Mouse (Mus musculus): ENCODE results near the gene Cab39l. TPM values are rescaled to one million over a fixed set of nuclear protein-coding genes. Genes with fewer than 3 reads are reported as not detected.

Cab39l gene
- polyA plus RNA-seq, 2 experiments = 8.4 to 30.0 TPM

GRCm38 (mm10) chr14:59624326-59624885 is 183.6 kb downstream of the Cab39l start:
- H3K9ac ChIP-seq (replicated peaks) = no peak overlapping the region
- no peak overlapping the region for H3K27ac ChIP-seq
- H3K4me2 ChIP-seq (ENCODE audit: low read depth) = no peak overlapping the region
- peaks cover 23% of the 10 kb centered on the region for H3K27me3 ChIP-seq (ENCODE audit: control insufficient read depth, insufficient read depth, low read length)
- DNase-seq (ENCODE audit: low read depth in 3 of 3, low spot score in 3 of 3) = no peak
- TF ChIP-seq EP300 (IDR thresholded peaks at IDR 0.05; ENCODE audit: low read depth) (no peak), CTCF (IDR thresholded peaks at IDR 0.05; ENCODE audit: low read depth) (no peak)
- no peaks in the 10 kb centered on the region for H3K4me1 ChIP-seq (replicated peaks; ENCODE audit: control insufficient read depth in 2 of 2, insufficient read depth in 2 of 2, low read length in 1 of 2)
- H3K36me3 ChIP-seq (replicated peaks; ENCODE audit: control insufficient read depth, insufficient read depth, low read depth) = no peaks in the 10 kb centered on the region
- WGBS (ENCODE audit: insufficient replicate concordance) = 48% methylated on average over 9 of the region's 9 CpGs
- no peak overlapping the region for H3K4me3 ChIP-seq (ENCODE audit: insufficient read depth in 1 of 2, low read depth in 2 of 2, low read length in 2 of 2)
- no peak for ATAC-seq (ENCODE audit: insufficient read depth)
- no peaks in the 10 kb centered on the region for H3K9me3 ChIP-seq (ENCODE audit: control insufficient read depth, low read length)

GRCm38 (mm10) chr14:59625158-59625805 is 184.5 kb downstream of the Cab39l start, which contains the start of gene Shisa2:
Gene Shisa2 (plus strand): TSS chr14:59625308.
- under 1% methylated on average over 65 of the region's 65 CpGs for whole genome bisulfite sequencing (ENCODE audit: insufficient replicate concordance)
- H3K4me3 ChIP-seq (ENCODE audit: insufficient read depth in 1 of 2, low read depth in 2 of 2, low read length in 2 of 2) = peak within 1 kb of the TSS; percentile 25 to 45
- ATAC-seq (ENCODE audit: insufficient read depth) (0 out of 2 replicates have a peak, but pooled peaks have one; percentile 52), DNase-seq (ENCODE audit: low read depth in 3 of 3, low spot score in 3 of 3) (peak in 1 of 3 experiments; percentile 3)
- TF ChIP-seq EP300 (IDR thresholded peaks at IDR 0.05; ENCODE audit: low read depth) (no peak), CTCF (IDR thresholded peaks at IDR 0.05; ENCODE audit: low read depth) (peak; percentile 54)
- H3K4me1 ChIP-seq (replicated peaks; ENCODE audit: control insufficient read depth in 2 of 2, insufficient read depth in 2 of 2, low read length in 1 of 2) = no peaks in the 10 kb centered on the region
- no peaks in the 10 kb centered on the region for H3K36me3 ChIP-seq (replicated peaks; ENCODE audit: control insufficient read depth, insufficient read depth, low read depth)
- H3K4me2 ChIP-seq (ENCODE audit: low read depth) = peak within 1 kb of the TSS; percentile 55
- H3K9me3 ChIP-seq (ENCODE audit: control insufficient read depth, low read length) = no peaks in the 10 kb centered on the region
- no peak within 1 kb of the TSS for H3K9ac ChIP-seq (replicated peaks)
- H3K27ac ChIP-seq = no peak within 1 kb of the TSS
- H3K27me3 ChIP-seq (ENCODE audit: control insufficient read depth, insufficient read depth, low read length) = peaks cover 23% of the 10 kb centered on the region

- DNase-seq (ENCODE audit: low read depth in 3 of 3, low spot score in 3 of 3) (no peak), ATAC-seq (ENCODE audit: insufficient read depth) (no peak)
- no peak overlapping the region for H3K27ac ChIP-seq
- H3K27me3 ChIP-seq (ENCODE audit: control insufficient read depth, insufficient read depth, low read length) = peaks cover 23% of the 10 kb centered on the region
- TF ChIP-seq EP300 (IDR thresholded peaks at IDR 0.05; ENCODE audit: low read depth) (no peak), CTCF (IDR thresholded peaks at IDR 0.05; ENCODE audit: low read depth) (no peak)
- H3K4me2 ChIP-seq (ENCODE audit: low read depth) = peak overlapping the region; percentile 55
- 2% methylated on average over 51 of the region's 51 CpGs for WGBS (ENCODE audit: insufficient replicate concordance)
- no peak overlapping the region for H3K9ac ChIP-seq (replicated peaks)
- H3K36me3 ChIP-seq (replicated peaks; ENCODE audit: control insufficient read depth, insufficient read depth, low read depth) = no peaks in the 10 kb centered on the region
- H3K4me3 ChIP-seq (ENCODE audit: insufficient read depth in 1 of 2, low read depth in 2 of 2, low read length in 2 of 2) = peak overlapping the region; percentile 25 to 45; a peak in 3 of 4 replicates
- H3K4me1 ChIP-seq (replicated peaks; ENCODE audit: control insufficient read depth in 2 of 2, insufficient read depth in 2 of 2, low read length in 1 of 2) = no peaks in the 10 kb centered on the region
- H3K9me3 ChIP-seq (ENCODE audit: control insufficient read depth, low read length) = no peaks in the 10 kb centered on the region
Measured at GRCm38 (mm10) chr14:59625806-59626364, 185.1 kb downstream of the Cab39l start.

- Histone ChIP-seq H3K36me3 (replicated peaks; ENCODE audit: control insufficient read depth, insufficient read depth, low read depth) (no peaks in the 10 kb centered on the region), H3K4me1 (replicated peaks; ENCODE audit: control insufficient read depth in 2 of 2, insufficient read depth in 2 of 2, low read length in 1 of 2) (no peaks in the 10 kb centered on the region), H3K27ac (no peak overlapping the region), H3K4me3 (ENCODE audit: insufficient read depth in 1 of 2, low read depth in 2 of 2, low read length in 2 of 2) (no peak overlapping the region; a peak in 1 of 4 replicates), H3K27me3 (ENCODE audit: control insufficient read depth, insufficient read depth, low read length) (peaks cover 23% of the 10 kb centered on the region), H3K4me2 (ENCODE audit: low read depth) (no peak overlapping the region), H3K9me3 (ENCODE audit: control insufficient read depth, low read length) (no peaks in the 10 kb centered on the region), H3K9ac (replicated peaks) (no peak overlapping the region)
- no peak for ATAC-seq (ENCODE audit: insufficient read depth)
- no peak for DNase-seq (ENCODE audit: low read depth in 3 of 3, low spot score in 3 of 3)
- TF ChIP-seq CTCF (IDR thresholded peaks at IDR 0.05; ENCODE audit: low read depth) (no peak), EP300 (IDR thresholded peaks at IDR 0.05; ENCODE audit: low read depth) (no peak)
- 41% methylated on average over 8 of the region's 8 CpGs for WGBS (ENCODE audit: insufficient replicate concordance)
Measured at GRCm38 (mm10) chr14:59626711-59627110, 185.9 kb downstream of the Cab39l start.

- TF ChIP-seq EP300 (IDR thresholded peaks at IDR 0.05; ENCODE audit: low read depth) (no peak), CTCF (IDR thresholded peaks at IDR 0.05; ENCODE audit: low read depth) (no peak)
- Histone ChIP-seq H3K4me2 (ENCODE audit: low read depth) (no peak overlapping the region), H3K4me1 (replicated peaks; ENCODE audit: control insufficient read depth in 2 of 2, insufficient read depth in 2 of 2, low read length in 1 of 2) (no peaks in the 10 kb centered on the region), H3K9ac (replicated peaks) (no peak overlapping the region), H3K27ac (no peak overlapping the region), H3K36me3 (replicated peaks; ENCODE audit: control insufficient read depth, insufficient read depth, low read depth) (no peaks in the 10 kb centered on the region), H3K27me3 (ENCODE audit: control insufficient read depth, insufficient read depth, low read length) (peaks cover 23% of the 10 kb centered on the region), H3K9me3 (ENCODE audit: control insufficient read depth, low read length) (no peaks in the 10 kb centered on the region), H3K4me3 (ENCODE audit: insufficient read depth in 1 of 2, low read depth in 2 of 2, low read length in 2 of 2) (no peak overlapping the region)
- ATAC-seq (ENCODE audit: insufficient read depth) (no peak), DNase-seq (ENCODE audit: low read depth in 3 of 3, low spot score in 3 of 3) (no peak)
- WGBS (ENCODE audit: insufficient replicate concordance) = 38% methylated on average over 9 of the region's 9 CpGs
Measured at GRCm38 (mm10) chr14:59627142-59627680, 186.4 kb downstream of the Cab39l start.

Data from liver, embryonic 14.5 days (tissue).